Mouse (Mus musculus) stomach, embryonic 16.5 days (tissue): ENCODE data around the gene Zfp512b. TPM values are rescaled to one million over a fixed set of nuclear protein-coding genes. Genes with fewer than 3 reads are reported as not detected.

Experiments used
- ATAC-seq: fragments of 200-750 bp; cut with Nextera tagmentation; 2 replicates; pipeline ENCODE4 v1.8.0; 2017; ENCODE audit warnings: moderate number of reproducible peaks, moderate TSS enrichment; ENCODE audit not compliant: insufficient read depth, low FRiP score
- H3K27ac ChIP-seq: fragments of 300-500 bp; sonication (generic); 2 replicates; pipeline ENCODE4 v1.5.1; 2014; ENCODE audit warnings: low read length
- H3K27me3 ChIP-seq: fragments of 300-500 bp; sonication (generic); 2 replicates; pipeline ENCODE4 v1.6.1; 2014; ENCODE audit warnings: low read length, control low read depth, mixed read lengths; ENCODE audit not compliant: control insufficient read depth, insufficient read depth
- H3K36me3 ChIP-seq: fragments of 300-500 bp; sonication (generic); 2 replicates; pipeline ENCODE4 v1.6.1; 2014; ENCODE audit warnings: low read length; ENCODE audit not compliant: control insufficient read depth, insufficient read depth
- H3K4me1 ChIP-seq: fragments of 300-500 bp; sonication (generic); 2 replicates; pipeline ENCODE4 v1.6.1; 2014; ENCODE audit warnings: low read length, control low read depth, mixed read lengths; ENCODE audit not compliant: control insufficient read depth, insufficient read depth
- H3K4me2 ChIP-seq: fragments of 300-500 bp; sonication (generic); 2 replicates; pipeline ENCODE4 v1.6.1; 2014; ENCODE audit warnings: low read depth, low read length, mixed read lengths
- H3K4me3 ChIP-seq: fragments of 300-500 bp; sonication (generic); replicated peaks from 2 replicates; pipeline ENCODE4 v1.5.1; 2014; ENCODE audit warnings: mild to moderate bottlenecking, low read length
- H3K9ac ChIP-seq: fragments of 300-500 bp; sonication (generic); 2 replicates; pipeline ENCODE4 v1.6.1; 2014; ENCODE audit warnings: low read length
- H3K9me3 ChIP-seq: fragments of 300-500 bp; sonication (generic); replicated peaks from 2 replicates; pipeline ENCODE4 v1.6.1; 2016; ENCODE audit warnings: low read length, control low read depth; ENCODE audit not compliant: control insufficient read depth
- WGBS: fragments of 180-500 bp; shearing (Covaris S2); extraction: QIAGEN DNeasy Blood & Tissue Kit; methylation state at CpG from one replicate; pipeline ENCODE4 v1.1.7; 2014; 5-methylcytosine and 5-hydroxymethylcytosine counted together
- polyA plus RNA-seq: library from polyadenylated mRNA; unstranded; fragments of >200 nt; fragmentation: Nextera tagmentation; extraction: Ambion mirVana; gene quantifications from 2 replicates; pipeline ENCODE4 v1.2.1, GENCODE M21; 2015

The Zfp512b gene
- polyA plus RNA-seq, 1 experiment from 2014 or later, result 33.8 TPM

DNA sequence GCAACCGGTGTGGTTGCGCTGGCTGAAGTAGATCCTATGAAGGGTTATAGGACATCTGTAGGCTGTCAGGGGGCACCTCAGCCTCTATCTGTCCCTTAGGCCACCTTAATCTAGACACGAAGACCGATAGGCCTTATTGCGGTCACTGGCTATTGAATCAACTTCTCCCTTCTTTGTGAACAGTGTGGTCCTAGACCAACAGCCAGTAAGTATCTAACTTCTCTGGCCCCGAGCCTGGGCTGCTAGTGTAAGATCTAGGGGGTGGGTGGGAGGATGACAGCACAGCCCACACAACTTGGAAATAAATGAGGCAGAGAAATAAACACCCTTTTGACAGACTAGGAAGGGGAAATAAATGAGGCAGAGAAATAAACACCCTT lies 429 bp upstream of the Zfp512b start:
- Histone ChIP-seq H3K9me3 (no peaks in the 10 kb centered on the region), H3K36me3 (peaks cover 6% of the 10 kb centered on the region; the same call in 1 of the 2 replicates), H3K4me2 (peak overlapping the region; percentile 69), H3K27ac (peak overlapping the region; percentile 89), H3K27me3 (no peaks in the 10 kb centered on the region; the same call in 1 of the 2 replicates), H3K4me1 (peaks cover 24% of the 10 kb centered on the region), H3K9ac (peak overlapping the region; percentile 98), H3K4me3 (peak overlapping the region; percentile 97)
- ATAC-seq, result peak; percentile 12; the same call in 1 of the 2 replicates
- WGBS, result 4% methylated on average over 6 of the region's 6 CpGs

DNA sequence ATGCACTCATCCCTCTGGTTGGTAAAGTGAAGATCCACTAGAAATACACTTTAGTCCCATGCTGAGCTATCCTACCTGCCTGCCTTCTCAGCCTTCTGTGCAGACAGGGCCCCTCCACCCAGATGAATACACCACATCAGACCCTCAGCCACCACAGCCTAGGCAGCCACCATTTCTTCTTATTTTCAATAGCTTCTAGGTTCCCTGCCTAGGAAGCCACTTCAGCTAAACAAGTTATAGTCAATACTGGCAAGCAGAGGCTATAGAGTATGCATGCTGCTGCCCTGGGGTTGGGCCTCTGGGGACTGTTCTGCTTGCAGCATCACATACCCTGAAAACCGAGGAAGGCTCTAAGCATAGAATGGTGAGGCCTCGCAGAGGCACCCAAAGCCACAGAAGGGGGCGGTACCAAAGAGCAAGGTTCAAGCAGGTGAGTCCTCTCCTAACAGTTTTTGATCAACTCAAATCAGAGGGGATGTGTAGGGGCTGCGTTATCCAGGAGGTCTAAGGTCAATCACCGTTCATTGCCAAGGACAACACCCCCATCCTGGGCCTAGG lies 996 bp downstream of the Zfp512b start, which contains the start of gene Prpf6:
Gene Prpf6, plus strand, starts transcription at position 341 of the 558 bp plus-strand sequence.
- H3K4me1 ChIP-seq, result peaks cover 14% of the 10 kb centered on the region
- ATAC-seq, result peak; percentile 12; the same call in 1 of the 2 replicates
- peak within 1 kb of the TSS; percentile 98 for H3K9ac ChIP-seq
- 8% methylated on average over 5 of the region's 5 CpGs for WGBS
- peak within 1 kb of the TSS; percentile 97 for H3K4me3 ChIP-seq
- H3K27me3 ChIP-seq, result no peaks in the 10 kb centered on the region
- peaks cover 7% of the 10 kb centered on the region; the same call in 1 of the 2 replicates for H3K36me3 ChIP-seq
- H3K4me2 ChIP-seq, result peak within 1 kb of the TSS; percentile 69
- no peaks in the 10 kb centered on the region for H3K9me3 ChIP-seq
- H3K27ac ChIP-seq, result peak within 1 kb of the TSS; percentile 89

DNA sequence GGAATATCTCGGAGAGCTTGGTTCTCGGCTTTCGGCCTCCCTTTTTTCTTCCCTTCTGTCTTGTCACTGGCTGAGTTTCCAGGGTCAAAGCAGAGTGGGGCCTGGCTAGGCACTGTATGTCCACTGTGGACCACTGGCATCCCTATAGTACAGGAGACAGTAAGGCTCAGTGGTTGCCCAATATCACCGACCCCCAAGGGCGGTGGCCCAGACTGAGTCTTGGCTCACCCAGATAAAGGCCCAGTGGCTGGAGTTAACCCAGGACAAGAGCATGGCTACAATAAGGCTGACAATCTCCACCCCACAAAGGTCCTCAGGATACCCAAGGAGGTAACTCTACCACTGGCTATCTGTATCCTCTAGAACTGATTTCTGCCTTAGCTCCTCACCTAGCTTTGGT lies 2.1 kb downstream of the Zfp512b start:
- H3K36me3 ChIP-seq, result peaks cover 16% of the 10 kb centered on the region; the same call in 1 of the 2 replicates
- no peak overlapping the region for H3K27ac ChIP-seq
- no peaks in the 10 kb centered on the region for H3K27me3 ChIP-seq
- no peak overlapping the region for H3K4me2 ChIP-seq
- no peak for ATAC-seq
- peaks cover 14% of the 10 kb centered on the region for H3K4me1 ChIP-seq
- no peak overlapping the region for H3K4me3 ChIP-seq
- H3K9me3 ChIP-seq, result no peaks in the 10 kb centered on the region
- H3K9ac ChIP-seq, result no peak overlapping the region
- 91% methylated on average over 5 of the region's 5 CpGs for WGBS

DNA sequence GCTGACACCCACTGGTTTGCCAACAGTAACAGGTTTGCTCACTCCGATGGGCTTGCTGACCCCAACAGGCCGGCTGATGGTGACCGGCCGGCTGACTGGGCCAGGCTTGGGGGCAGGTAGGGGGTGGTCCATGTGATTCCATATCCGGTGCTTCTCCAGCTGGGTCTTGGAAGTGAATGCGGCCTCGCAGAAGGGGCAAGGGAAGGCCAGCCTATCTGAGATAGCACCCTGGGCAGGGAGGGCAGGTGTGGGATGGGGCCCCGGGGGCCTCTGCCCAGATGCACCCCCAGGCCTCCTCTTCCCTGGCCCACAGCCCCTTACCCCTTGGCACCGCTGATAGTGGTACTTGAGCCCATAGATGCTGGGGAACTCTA lies 2.9 kb downstream of the Zfp512b start:
- Histone ChIP-seq H3K4me1 (peaks cover 14% of the 10 kb centered on the region), H3K9ac (no peak overlapping the region), H3K27ac (no peak overlapping the region), H3K9me3 (no peaks in the 10 kb centered on the region), H3K4me2 (no peak overlapping the region), H3K4me3 (no peak overlapping the region), H3K27me3 (no peaks in the 10 kb centered on the region), H3K36me3 (peaks cover 20% of the 10 kb centered on the region)
- ATAC-seq, result no peak
- 89% methylated on average over 9 of the region's 9 CpGs for WGBS

DNA sequence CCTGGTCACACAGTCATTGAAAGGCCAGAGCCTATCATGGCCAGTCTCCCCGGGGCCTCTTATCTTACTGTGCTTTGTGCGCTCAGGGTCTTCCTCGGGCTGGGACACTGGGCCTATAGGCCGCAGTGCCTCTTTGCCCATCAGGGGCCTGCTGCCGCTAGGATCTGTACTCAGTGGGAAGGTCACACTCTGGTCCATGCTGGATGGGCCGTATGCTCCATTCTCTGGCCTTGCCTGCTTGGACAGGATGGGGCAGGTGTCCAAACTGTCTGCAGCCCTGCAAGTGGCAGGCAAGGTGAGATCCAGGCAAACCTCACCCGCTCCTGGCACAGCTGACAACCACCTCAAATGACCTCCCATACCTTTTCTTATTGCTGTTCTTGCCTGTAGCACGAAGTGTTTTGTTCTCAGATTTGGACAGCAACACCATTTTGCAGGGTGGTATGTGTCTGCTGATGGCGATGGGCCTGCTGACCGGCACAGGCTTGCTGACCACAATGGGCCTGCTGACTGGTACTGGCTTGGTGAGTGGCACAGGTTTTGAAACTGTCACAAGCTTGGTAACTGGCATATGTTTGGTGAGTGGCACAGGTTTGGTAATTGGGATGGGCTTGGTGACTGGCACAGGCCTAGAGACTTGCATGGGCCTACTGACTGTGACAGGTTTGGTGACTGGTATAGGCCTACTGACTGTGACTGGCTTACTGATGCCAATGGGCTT lies 3.4 kb downstream of the Zfp512b start:
- WGBS, result 92% methylated on average over 10 of the region's 10 CpGs
- no peaks in the 10 kb centered on the region for H3K27me3 ChIP-seq
- no peak overlapping the region for H3K4me2 ChIP-seq
- peaks cover 25% of the 10 kb centered on the region for H3K36me3 ChIP-seq
- no peaks in the 10 kb centered on the region for H3K9me3 ChIP-seq
- no peak overlapping the region for H3K9ac ChIP-seq
- H3K27ac ChIP-seq, result no peak overlapping the region
- no peak for ATAC-seq
- no peak overlapping the region for H3K4me3 ChIP-seq
- H3K4me1 ChIP-seq, result peaks cover 14% of the 10 kb centered on the region

DNA sequence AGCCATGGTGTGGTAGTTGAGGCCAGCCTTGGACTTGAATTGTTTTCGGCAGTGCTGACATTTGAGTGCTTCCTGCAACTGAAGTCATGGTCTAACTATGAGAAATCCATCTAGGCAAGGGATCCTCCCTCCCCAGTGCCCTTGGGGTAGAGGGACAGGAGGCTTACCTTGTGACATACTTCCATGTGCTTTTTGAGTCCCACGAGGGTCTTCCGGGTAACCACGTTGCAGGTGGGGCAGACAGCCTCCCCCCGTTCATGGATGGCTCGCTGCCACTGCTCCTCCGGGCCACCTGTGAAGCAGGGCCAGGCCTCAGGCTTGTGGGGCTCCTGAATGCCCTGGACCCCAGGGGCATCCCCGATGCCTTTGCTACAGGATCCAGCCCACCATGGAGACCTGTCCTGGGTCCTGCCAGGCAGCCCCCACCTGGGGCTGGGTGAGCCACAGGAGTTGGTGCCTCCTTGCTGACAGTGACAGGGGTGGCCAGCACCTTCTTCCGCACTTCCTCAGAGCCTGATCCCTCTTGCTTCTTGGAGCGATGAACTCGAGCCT lies 4.3 kb downstream of the Zfp512b start:
- peaks cover 13% of the 10 kb centered on the region for H3K4me1 ChIP-seq
- no peak overlapping the region for H3K4me2 ChIP-seq
- H3K9me3 ChIP-seq, result no peaks in the 10 kb centered on the region
- no peak overlapping the region for H3K9ac ChIP-seq
- no peak for ATAC-seq
- H3K27ac ChIP-seq, result no peak overlapping the region
- H3K4me3 ChIP-seq, result no peak overlapping the region
- H3K36me3 ChIP-seq, result peaks cover 25% of the 10 kb centered on the region
- WGBS, result 90% methylated on average over 11 of the region's 11 CpGs
- no peaks in the 10 kb centered on the region for H3K27me3 ChIP-seq

DNA sequence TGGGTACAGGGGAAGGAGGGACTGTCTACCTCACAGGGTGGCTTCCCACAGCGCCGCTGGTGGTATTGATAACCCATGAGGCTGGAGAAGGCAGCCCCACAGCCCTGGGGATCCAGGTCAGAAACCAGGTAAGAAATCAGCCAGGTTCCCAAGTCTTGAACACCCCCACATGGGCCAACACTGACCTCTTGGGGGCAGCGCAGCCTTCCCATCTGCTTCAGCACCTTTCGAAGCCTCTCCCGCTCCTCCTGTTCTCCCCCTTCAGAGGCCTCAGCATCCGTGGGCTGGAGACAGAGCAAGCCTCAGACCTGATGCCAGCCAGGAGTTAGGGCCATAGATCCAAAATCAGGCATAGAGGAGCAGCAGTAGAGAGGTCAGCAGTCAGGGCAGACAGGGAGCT lies 4.8 kb downstream of the Zfp512b start:
- Histone ChIP-seq H3K36me3 (peaks cover 25% of the 10 kb centered on the region), H3K9me3 (no peaks in the 10 kb centered on the region), H3K4me3 (no peak overlapping the region), H3K9ac (no peak overlapping the region), H3K4me1 (peaks cover 9% of the 10 kb centered on the region), H3K27me3 (no peaks in the 10 kb centered on the region), H3K27ac (no peak overlapping the region), H3K4me2 (no peak overlapping the region)
- ATAC-seq, result no peak
- 77% methylated on average over 6 of the region's 6 CpGs for WGBS

DNA sequence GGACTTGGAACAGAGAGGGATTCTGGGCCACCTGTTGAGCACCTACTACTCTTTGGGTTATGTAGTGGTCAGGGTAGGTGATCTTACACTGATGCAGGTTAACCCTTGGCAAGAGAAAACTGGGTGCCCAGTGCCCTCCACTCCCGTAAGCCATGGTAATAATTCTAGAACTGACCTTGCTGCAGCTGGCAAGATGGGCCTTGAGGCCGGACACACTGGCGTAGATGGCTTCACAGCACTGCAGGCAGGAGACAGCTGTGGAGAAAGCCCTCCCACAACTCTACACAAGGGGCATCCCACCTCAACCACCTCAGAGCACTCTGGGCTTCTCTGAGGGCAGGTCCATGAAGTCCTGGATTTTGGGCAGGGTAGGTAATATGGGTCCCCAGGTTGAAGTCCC lies 6.5 kb downstream of the Zfp512b start:
- WGBS, result 86% methylated on average over 3 of the region's 3 CpGs
- Histone ChIP-seq H3K36me3 (peaks cover 25% of the 10 kb centered on the region), H3K9me3 (no peaks in the 10 kb centered on the region), H3K4me2 (no peak overlapping the region), H3K27me3 (no peaks in the 10 kb centered on the region), H3K9ac (no peak overlapping the region), H3K4me3 (no peak overlapping the region), H3K4me1 (peaks cover 7% of the 10 kb centered on the region), H3K27ac (no peak overlapping the region)
- ATAC-seq, result no peak

DNA sequence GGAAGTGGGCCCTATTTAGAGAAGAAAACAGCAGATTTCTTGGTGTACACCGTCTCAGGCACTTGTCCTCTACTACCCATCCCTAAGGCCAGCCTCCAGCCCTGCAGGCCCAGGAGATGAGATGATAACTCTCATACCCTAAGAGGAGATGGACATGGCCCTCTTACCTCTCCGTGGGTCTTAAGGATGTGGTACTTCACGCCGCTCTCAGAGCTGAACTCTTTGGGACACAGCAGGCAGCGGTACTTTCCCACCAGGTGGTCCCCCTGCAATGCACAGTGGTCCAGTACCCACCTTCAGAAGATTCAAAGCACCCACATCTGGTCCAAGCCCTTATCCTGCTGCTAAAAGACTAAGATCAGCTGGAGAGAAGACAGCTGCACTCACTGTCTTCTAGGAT lies 7.1 kb downstream of the Zfp512b start:
- no peak overlapping the region for H3K4me2 ChIP-seq
- H3K9me3 ChIP-seq, result no peaks in the 10 kb centered on the region
- H3K27ac ChIP-seq, result no peak overlapping the region
- H3K9ac ChIP-seq, result no peak overlapping the region
- H3K4me3 ChIP-seq, result no peak overlapping the region
- H3K36me3 ChIP-seq, result peaks cover 25% of the 10 kb centered on the region
- H3K4me1 ChIP-seq, result peaks cover 6% of the 10 kb centered on the region
- no peak for ATAC-seq
- WGBS, result 92% methylated on average over 5 of the region's 5 CpGs
- H3K27me3 ChIP-seq, result no peaks in the 10 kb centered on the region
